Mouse (Mus musculus) spleen, adult 2 months (tissue): ENCODE data around the gene Scp2.

Experiments used
- CTCF ChIP-seq: fragments of 200-500 bp; IDR thresholded peaks from 2 replicates; pipeline ENCODE4 v1.5.1; 2011; ENCODE audit warnings: mild to moderate bottlenecking, inconsistent platforms; ENCODE audit not compliant: insufficient read depth, insufficient read length, insufficient replicate concordance; ENCODE audit errors: extremely low read depth
- POLR2A ChIP-seq: fragments of 200-500 bp; IDR thresholded peaks from 2 replicates; pipeline ENCODE4 v1.6.1; 2011; ENCODE audit warnings: low read depth, low read length, inconsistent platforms

- TF ChIP-seq CTCF = no peak
- TF ChIP-seq POLR2A = no peak
Measured at GRCm38 (mm10) chr4:108082401-108082806, 62.4 kb downstream of the Scp2 start.
